Mouse (Mus musculus) heart, embryonic 15.5 days (tissue): Measurements from ENCODE around the gene Btbd35f14. TPM values are rescaled to one million over a fixed set of nuclear protein-coding genes. Genes with fewer than 3 reads are reported as not detected.
"Not testable (repeated sequence)": the region's sequence is repeated elsewhere in the genome, so short reads cannot be mapped to it uniquely, and the experiment has no call there.

Experiments
- ATAC-seq: fragments of 200-750 bp; cut with Nextera tagmentation; replicated peaks from 2 replicates; pipeline ENCODE4 v1.8.0; 2017; ENCODE audit warnings: low read depth, moderate TSS enrichment; ENCODE audit not compliant: insufficient number of reproducible peaks, insufficient read depth, low FRiP score
- H3K27ac ChIP-seq: fragments of 300-500 bp; sonication (generic); 2 replicates; pipeline ENCODE4 v1.5.1; 2015; ENCODE audit warnings: mild to moderate bottlenecking, inconsistent platforms
- H3K27me3 ChIP-seq: fragments of 300-500 bp; sonication (generic); 2 replicates; pipeline ENCODE4 v1.6.1; 2015; ENCODE audit warnings: inconsistent platforms
- H3K36me3 ChIP-seq: fragments of 300-500 bp; sonication (generic); 2 replicates; pipeline ENCODE4 v1.6.1; 2015; ENCODE audit warnings: mild to moderate bottlenecking, inconsistent platforms
- H3K4me1 ChIP-seq: fragments of 300-500 bp; sonication (generic); replicated peaks from 2 replicates; pipeline ENCODE4 v1.6.1; 2015; ENCODE audit warnings: inconsistent platforms
- H3K4me2 ChIP-seq: fragments of 300-500 bp; sonication (generic); 2 replicates; pipeline ENCODE4 v1.6.1; 2015; ENCODE audit warnings: inconsistent platforms, mild to moderate bottlenecking, moderate library complexity
- H3K4me3 ChIP-seq: fragments of 300-500 bp; sonication (generic); 2 replicates; pipeline ENCODE4 v1.5.1; 2015; ENCODE audit warnings: mild to moderate bottlenecking, inconsistent platforms
- H3K9ac ChIP-seq: fragments of 300-500 bp; sonication (generic); 2 replicates; pipeline ENCODE4 v1.6.1; 2015; ENCODE audit warnings: mild to moderate bottlenecking, inconsistent platforms
- H3K9me3 ChIP-seq: fragments of 300-500 bp; sonication (generic); replicated peaks from 2 replicates; pipeline ENCODE4 v1.6.1; 2016; ENCODE audit warnings: inconsistent platforms
- WGBS: fragments of 180-500 bp; shearing (Covaris S2); methylation state at CpG from one replicate; pipeline ENCODE4 v1.1.7; 2015; ENCODE audit warnings: mixed read lengths; 5-methylcytosine and 5-hydroxymethylcytosine counted together
- polyA plus RNA-seq: library from polyadenylated mRNA; unstranded; fragments of >200 nt; fragmentation: Nextera tagmentation; extraction: Ambion mirVana; gene quantifications from 2 replicates; pipeline ENCODE4 v1.2.1, GENCODE M21; 2015

The Btbd35f14 gene
- polyA plus RNA-seq, result not detected in 2 replicates

GRCm38 (mm10) chrX:33702249-33702648 lies at the start of gene Btbd35f14:
TSS of gene Btbd35f14 (minus strand) at chrX:33702349.
- not testable (repeated sequence) for ATAC-seq, H3K27ac ChIP-seq, H3K9ac ChIP-seq, H3K4me1 ChIP-seq, H3K36me3 ChIP-seq, H3K4me2 ChIP-seq, H3K27me3 ChIP-seq, H3K4me3 ChIP-seq, H3K9me3 ChIP-seq
- WGBS, result no CpG with 5 or more reads among the region's 3 CpGs

GRCm38 (mm10) chrX:33656872-33657271 lies 45.3 kb downstream of the Btbd35f14 start, which contains the start of gene Btbd35f13:
TSS of gene Btbd35f13 (plus strand) at chrX:33657172.
- not testable (repeated sequence) for H3K27me3 ChIP-seq, ATAC-seq, H3K4me1 ChIP-seq, H3K27ac ChIP-seq, H3K4me2 ChIP-seq, H3K9me3 ChIP-seq, H3K4me3 ChIP-seq, H3K36me3 ChIP-seq, H3K9ac ChIP-seq
- 75% methylated on average over 2 of the region's 3 CpGs for WGBS

Other genes starting within 250 kb of the Btbd35f14 start
- gene Btbd35f15, start 125.0 kb downstream of the Btbd35f14 start, polyA plus RNA-seq, result not detected in 2 replicates
- gene Btbd35f13, start 45.2 kb downstream of the Btbd35f14 start, polyA plus RNA-seq, result not detected in 2 replicates